Mouse (Mus musculus) myocyte (in vitro differentiated cells): ENCODE results near the gene Mov10l1.

Experiments used
- CEBPB ChIP-seq: IDR thresholded peaks from 2 replicates; pipeline ENCODE4 v1.6.1; 2011; ENCODE audit warnings: mild to moderate bottlenecking, moderate library complexity; ENCODE audit not compliant: poor library complexity, insufficient read depth, severe bottlenecking
- MYOD1 ChIP-seq, 3 experiments: IDR thresholded peaks; one replicate each; pipeline ENCODE4 v1.6.1; 2011; ENCODE audit warnings: control low read depth in 2 of 3, low read depth in 2 of 3, mild to moderate bottlenecking in 2 of 3, moderate library complexity in 1 of 3; ENCODE audit not compliant: insufficient read length in 2 of 3, control insufficient read depth in 1 of 3
- MYOG ChIP-seq, 3 experiments: IDR thresholded peaks; one replicate each; pipeline ENCODE4 v1.6.1; 2011; ENCODE audit warnings: control low read depth in 2 of 3, low read depth in 2 of 3, mild to moderate bottlenecking in 2 of 3; ENCODE audit not compliant: insufficient read length in 2 of 3, control insufficient read depth in 1 of 3, insufficient read depth in 1 of 3
- POLR2A ChIP-seq: IDR thresholded peaks from one replicate; pipeline ENCODE4 v1.6.1; 2011; ENCODE audit warnings: low read depth, mild to moderate bottlenecking, control low read depth, moderate library complexity; ENCODE audit not compliant: insufficient read length
- TCF12 ChIP-seq: IDR thresholded peaks from one replicate; pipeline ENCODE4 v1.6.1; 2011; ENCODE audit warnings: mild to moderate bottlenecking, control low read depth; ENCODE audit not compliant: poor library complexity, insufficient read depth, severe bottlenecking
- USF1 ChIP-seq: IDR thresholded peaks from one replicate; pipeline ENCODE4 v1.6.1; 2011; ENCODE audit warnings: low read depth, mild to moderate bottlenecking, control low read depth, moderate library complexity

DNA sequence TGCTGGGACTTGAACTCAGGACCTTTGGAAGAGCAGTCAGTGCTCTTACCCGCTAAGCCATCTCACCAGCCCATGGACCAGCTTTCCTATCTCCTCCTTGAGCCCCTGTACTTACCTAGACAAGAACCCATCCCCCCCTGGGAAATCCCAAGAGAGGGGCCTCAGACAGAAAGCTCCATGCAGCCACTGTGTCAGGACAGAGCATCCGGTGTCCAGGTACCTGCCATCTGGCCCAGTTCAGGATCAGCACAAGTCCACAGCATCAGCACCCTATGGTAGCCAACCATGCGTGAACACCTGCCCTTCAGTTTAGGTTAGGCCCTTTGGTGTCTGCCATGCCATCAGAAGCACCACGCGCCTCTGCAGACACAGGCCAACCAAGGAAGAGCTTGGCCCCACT is 82.2 kb downstream of the Mov10l1 start:
- no peak for TF ChIP-seq MYOD1 (IDR thresholded peaks at IDR 0.05; ENCODE audit: control insufficient read depth in 1 of 3, insufficient read length in 2 of 3, low read depth in 2 of 3)
- TF ChIP-seq MYOG (IDR thresholded peaks at IDR 0.05; ENCODE audit: control insufficient read depth in 1 of 3, insufficient read depth in 1 of 3, insufficient read length in 2 of 3, low read depth in 2 of 3): no peak
- TF ChIP-seq POLR2A: no peak
- TF ChIP-seq CEBPB: no peak
- TF ChIP-seq USF1: no peak
- no peak for TF ChIP-seq TCF12
